Mouse (Mus musculus): Measurements from ENCODE around the gene 1190005I06Rik. TPM values are rescaled to one million over a fixed set of nuclear protein-coding genes. Genes with fewer than 3 reads are reported as not detected.

Gene 1190005I06Rik
- polyA plus RNA-seq, 1 experiment from 2014 or later = 1.3 TPM

- no peak overlapping the region for H3K4me2 ChIP-seq
- 63% methylated on average over 13 of the region's 13 CpGs for WGBS (ENCODE audit: insufficient replicate concordance)
- no peaks in the 10 kb centered on the region for H3K27me3 ChIP-seq (replicated peaks)
- H3K9ac ChIP-seq = no peak overlapping the region
- H3K36me3 ChIP-seq = peaks cover 100% of the 10 kb centered on the region
- no peak overlapping the region for H3K4me3 ChIP-seq
- H3K4me1 ChIP-seq = peaks cover 32% of the 10 kb centered on the region
- no peaks in the 10 kb centered on the region for H3K9me3 ChIP-seq (replicated peaks)
- 0 out of 2 replicates have a peak, but pooled peaks have one; percentile 8 for ATAC-seq
- peak overlapping the region; percentile 27 for H3K27ac ChIP-seq
Observed at GRCm38 (mm10) chr8:120569939-120570715, 77.3 kb downstream of the 1190005I06Rik start.

DNA sequence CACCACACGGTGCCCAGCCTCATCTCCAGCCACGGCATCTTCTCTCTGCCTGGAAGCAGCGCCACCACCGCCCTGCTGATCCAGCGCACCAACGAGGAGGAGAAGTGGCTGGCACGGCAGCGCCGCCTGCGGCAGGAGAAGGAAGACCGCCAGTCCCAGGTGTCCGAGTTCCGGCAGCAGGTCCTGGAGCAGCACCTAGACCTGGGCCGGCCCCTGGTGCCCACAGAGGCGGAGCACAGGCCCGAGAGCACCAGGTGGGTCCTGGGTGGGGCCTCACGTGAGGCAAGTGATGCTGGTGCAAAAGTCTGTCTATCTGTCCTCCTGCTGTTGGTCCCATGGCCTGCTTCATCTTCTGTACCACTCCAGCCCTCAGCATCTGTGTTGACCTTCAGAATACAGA is 78.3 kb downstream of the 1190005I06Rik start:
- Histone ChIP-seq H3K4me2 (no peak overlapping the region), H3K4me3 (no peak overlapping the region), H3K9me3 (replicated peaks) (no peaks in the 10 kb centered on the region), H3K27ac (0 out of 2 replicates have a peak overlapping the region, but pooled peaks have one; percentile 27), H3K27me3 (replicated peaks) (no peaks in the 10 kb centered on the region), H3K4me1 (peaks cover 39% of the 10 kb centered on the region), H3K36me3 (peaks cover 99% of the 10 kb centered on the region), H3K9ac (no peak overlapping the region)
- no peak for ATAC-seq
- 95% methylated on average over 17 of the region's 17 CpGs for WGBS (ENCODE audit: insufficient replicate concordance)

- no peak for ATAC-seq
- peaks cover 47% of the 10 kb centered on the region for H3K4me1 ChIP-seq
- H3K4me3 ChIP-seq = no peak overlapping the region
- H3K4me2 ChIP-seq = no peak overlapping the region
- no peaks in the 10 kb centered on the region for H3K9me3 ChIP-seq (replicated peaks)
- H3K27me3 ChIP-seq (replicated peaks) = no peaks in the 10 kb centered on the region
- H3K36me3 ChIP-seq = peaks cover 99% of the 10 kb centered on the region
- WGBS (ENCODE audit: insufficient replicate concordance) = 94% methylated on average over 37 of the region's 37 CpGs
- H3K27ac ChIP-seq = no peak overlapping the region
- H3K9ac ChIP-seq = no peak overlapping the region
Observed at GRCm38 (mm10) chr8:120568164-120568798, 79.2 kb downstream of the 1190005I06Rik start.

DNA sequence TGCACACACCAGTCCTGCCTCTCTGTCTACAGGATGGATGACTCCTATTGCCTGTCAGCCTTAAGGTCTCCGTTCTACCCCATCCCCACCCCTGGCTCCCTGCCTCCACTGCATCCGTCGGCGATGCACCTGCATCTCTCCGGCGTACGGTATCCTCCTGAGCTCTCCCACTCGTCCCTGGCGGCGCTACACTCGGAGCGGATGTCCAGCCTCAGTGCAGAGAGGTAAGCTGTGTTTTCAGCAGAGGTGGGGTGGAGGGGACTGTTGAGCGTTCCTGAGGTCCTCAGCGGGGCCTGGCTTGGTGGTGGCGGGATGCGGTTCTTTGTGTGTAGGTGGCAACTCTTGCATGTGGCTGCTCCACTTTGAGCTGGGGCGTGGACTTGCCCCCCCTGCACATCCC is 79.7 kb downstream of the 1190005I06Rik start:
- H3K9ac ChIP-seq = no peak overlapping the region
- WGBS (ENCODE audit: insufficient replicate concordance) = 92% methylated on average over 17 of the region's 17 CpGs
- no peaks in the 10 kb centered on the region for H3K27me3 ChIP-seq (replicated peaks)
- H3K4me3 ChIP-seq = no peak overlapping the region
- ATAC-seq = no peak
- H3K4me1 ChIP-seq = peaks cover 52% of the 10 kb centered on the region
- no peak overlapping the region for H3K4me2 ChIP-seq
- H3K9me3 ChIP-seq (replicated peaks) = no peaks in the 10 kb centered on the region
- no peak overlapping the region for H3K27ac ChIP-seq
- H3K36me3 ChIP-seq = peaks cover 99% of the 10 kb centered on the region

DNA sequence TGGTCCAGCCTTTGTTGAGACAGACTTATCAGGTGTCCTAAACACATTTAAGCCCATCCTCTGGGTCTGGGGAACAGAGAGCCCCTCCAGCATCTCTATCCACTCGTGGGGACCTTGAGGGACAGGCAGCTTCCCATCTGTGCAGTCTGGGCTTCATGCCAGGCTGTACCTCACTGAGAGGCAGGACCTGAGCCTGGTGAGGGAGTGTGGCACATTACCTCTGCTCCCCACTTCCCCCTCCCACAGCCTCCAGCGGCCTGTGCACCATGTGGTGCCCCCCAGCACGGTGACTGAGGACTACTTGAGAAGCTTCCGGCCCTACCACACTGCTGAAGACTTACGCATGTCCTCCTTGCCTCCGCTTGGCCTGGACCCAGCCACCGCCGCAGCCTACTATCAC is 80.8 kb downstream of the 1190005I06Rik start:
- H3K36me3 ChIP-seq = peaks cover 99% of the 10 kb centered on the region
- 87% methylated on average over 8 of the region's 8 CpGs for WGBS (ENCODE audit: insufficient replicate concordance)

DNA sequence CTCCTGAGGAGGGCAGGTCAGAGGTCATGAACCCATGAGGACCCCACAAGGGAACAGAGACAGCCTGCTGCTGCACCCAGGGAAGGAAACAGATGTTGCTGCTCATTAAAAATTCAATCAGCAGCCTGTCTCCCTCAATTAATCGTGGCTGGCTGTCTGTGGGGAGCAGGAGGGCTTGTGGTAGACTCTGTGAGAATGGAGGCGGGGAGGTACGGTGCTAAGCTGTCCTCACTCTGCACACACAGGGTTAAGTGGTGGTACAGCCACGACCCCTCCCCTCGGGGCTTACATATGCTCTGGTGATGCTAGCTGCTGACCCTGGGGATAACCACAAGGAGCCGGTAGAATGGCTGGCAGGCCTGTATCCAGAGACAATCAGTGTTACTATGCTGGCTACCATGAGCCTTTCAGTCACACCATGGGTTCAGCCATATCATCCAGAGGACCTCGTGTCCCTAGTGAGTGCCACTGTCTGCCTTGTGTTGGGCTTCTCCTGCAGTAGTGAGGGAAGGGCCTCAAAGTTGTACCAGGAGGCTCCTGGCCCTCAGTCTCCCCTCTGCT is 82.2 kb downstream of the 1190005I06Rik start:
- Histone ChIP-seq H3K27ac (peak overlapping the region; percentile 29; the same call in 1 of the 2 replicates), H3K4me3 (no peak overlapping the region), H3K27me3 (replicated peaks) (no peaks in the 10 kb centered on the region), H3K9ac (no peak overlapping the region), H3K36me3 (peaks cover 99% of the 10 kb centered on the region), H3K9me3 (replicated peaks) (no peaks in the 10 kb centered on the region), H3K4me2 (no peak overlapping the region), H3K4me1 (peaks cover 71% of the 10 kb centered on the region)
- ATAC-seq = no peak
- 73% methylated on average over 7 of the region's 7 CpGs for WGBS (ENCODE audit: insufficient replicate concordance)

More for the DNA sequence above, 80.8 kb downstream of the 1190005I06Rik start:
- no peak overlapping the region for H3K9ac ChIP-seq
- H3K4me2 ChIP-seq = no peak overlapping the region
- no peak overlapping the region for H3K4me3 ChIP-seq
- H3K27ac ChIP-seq = no peak overlapping the region
- no peaks in the 10 kb centered on the region for H3K9me3 ChIP-seq (replicated peaks)
- peaks cover 63% of the 10 kb centered on the region for H3K4me1 ChIP-seq
- no peaks in the 10 kb centered on the region for H3K27me3 ChIP-seq (replicated peaks)
- ATAC-seq = no peak

DNA sequence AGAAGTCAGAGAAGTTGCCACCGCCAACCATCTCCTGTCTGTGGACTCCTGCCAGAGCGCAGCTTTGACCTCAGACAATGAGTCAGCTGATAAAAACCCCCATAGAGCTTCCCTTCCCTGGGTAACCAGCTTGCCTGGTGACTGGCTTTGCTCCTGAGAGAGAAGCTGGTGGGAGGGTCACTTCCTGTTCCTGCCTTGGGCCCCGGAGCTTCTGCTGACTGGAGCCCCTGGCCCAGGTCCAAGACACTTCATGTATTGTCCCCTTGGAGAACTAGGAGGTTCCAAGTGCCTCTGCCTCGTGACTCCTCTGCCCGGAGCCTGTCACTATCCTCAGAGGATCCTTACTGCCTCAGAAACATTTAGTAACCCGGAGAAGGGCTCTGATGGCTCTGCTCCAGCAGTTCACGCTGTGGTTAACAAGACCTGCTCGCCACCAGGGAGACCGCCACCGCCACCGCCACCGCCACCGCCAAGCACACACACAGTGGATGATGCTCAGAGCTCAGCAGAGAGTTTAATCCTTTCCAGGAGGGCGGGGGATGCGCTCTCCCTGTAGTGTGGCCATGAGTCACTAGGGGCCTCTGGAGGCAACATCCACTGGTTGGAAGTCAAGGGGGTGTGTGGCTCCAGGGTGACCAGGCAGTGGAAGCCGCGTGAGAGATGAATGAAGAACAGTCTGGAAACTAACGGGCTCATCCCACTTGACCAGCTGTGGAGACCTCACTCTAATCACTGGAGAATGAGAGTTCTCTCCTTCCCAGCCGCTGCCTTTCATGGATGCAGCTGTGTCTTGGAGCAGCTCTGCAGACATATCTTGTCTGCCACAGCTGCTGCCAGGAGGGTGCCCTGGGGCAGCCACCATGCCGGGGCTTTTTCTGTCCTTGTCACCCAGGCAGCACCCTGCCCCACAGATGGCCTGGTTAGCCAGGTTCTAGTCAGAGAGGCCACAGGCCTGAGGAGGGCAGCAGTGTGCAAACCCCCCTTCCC is 83.3 kb downstream of the 1190005I06Rik start:
- H3K27ac ChIP-seq = peak overlapping the region; percentile 68
- no peaks in the 10 kb centered on the region for H3K9me3 ChIP-seq (replicated peaks)
- peaks cover 71% of the 10 kb centered on the region for H3K4me1 ChIP-seq
- H3K4me2 ChIP-seq = no peak overlapping the region
- no peaks in the 10 kb centered on the region for H3K27me3 ChIP-seq (replicated peaks)
- no peak overlapping the region for H3K4me3 ChIP-seq
- peaks cover 99% of the 10 kb centered on the region for H3K36me3 ChIP-seq
- H3K9ac ChIP-seq = no peak overlapping the region
- peak; percentile 21 for ATAC-seq
- 63% methylated on average over 20 of the region's 20 CpGs for WGBS (ENCODE audit: insufficient replicate concordance)

- whole genome bisulfite sequencing (ENCODE audit: insufficient replicate concordance) = 41% methylated on average over 8 of the region's 8 CpGs
- ATAC-seq = no peak
- H3K4me3 ChIP-seq = no peak overlapping the region
- no peaks in the 10 kb centered on the region for H3K9me3 ChIP-seq (replicated peaks)
- H3K27ac ChIP-seq = peak overlapping the region; percentile 68
- no peak overlapping the region for H3K4me2 ChIP-seq
- H3K4me1 ChIP-seq = peaks cover 74% of the 10 kb centered on the region
- H3K9ac ChIP-seq = peak overlapping the region; percentile 22; the same call in 1 of the 2 replicates
- H3K36me3 ChIP-seq = peaks cover 99% of the 10 kb centered on the region
- H3K27me3 ChIP-seq (replicated peaks) = no peaks in the 10 kb centered on the region
Observed at GRCm38 (mm10) chr8:120563348-120563724, 84.1 kb downstream of the 1190005I06Rik start.

- ATAC-seq = no peak
- Histone ChIP-seq H3K4me1 (peaks cover 79% of the 10 kb centered on the region), H3K4me3 (no peak overlapping the region), H3K27ac (peak overlapping the region; percentile 68), H3K36me3 (peaks cover 99% of the 10 kb centered on the region), H3K9me3 (replicated peaks) (no peaks in the 10 kb centered on the region), H3K9ac (peak overlapping the region; percentile 22; the same call in 1 of the 2 replicates), H3K4me2 (no peak overlapping the region), H3K27me3 (replicated peaks) (no peaks in the 10 kb centered on the region)
- WGBS (ENCODE audit: insufficient replicate concordance) = 80% methylated on average over 18 of the region's 18 CpGs
Observed at GRCm38 (mm10) chr8:120562680-120563347, 84.6 kb downstream of the 1190005I06Rik start.

DNA sequence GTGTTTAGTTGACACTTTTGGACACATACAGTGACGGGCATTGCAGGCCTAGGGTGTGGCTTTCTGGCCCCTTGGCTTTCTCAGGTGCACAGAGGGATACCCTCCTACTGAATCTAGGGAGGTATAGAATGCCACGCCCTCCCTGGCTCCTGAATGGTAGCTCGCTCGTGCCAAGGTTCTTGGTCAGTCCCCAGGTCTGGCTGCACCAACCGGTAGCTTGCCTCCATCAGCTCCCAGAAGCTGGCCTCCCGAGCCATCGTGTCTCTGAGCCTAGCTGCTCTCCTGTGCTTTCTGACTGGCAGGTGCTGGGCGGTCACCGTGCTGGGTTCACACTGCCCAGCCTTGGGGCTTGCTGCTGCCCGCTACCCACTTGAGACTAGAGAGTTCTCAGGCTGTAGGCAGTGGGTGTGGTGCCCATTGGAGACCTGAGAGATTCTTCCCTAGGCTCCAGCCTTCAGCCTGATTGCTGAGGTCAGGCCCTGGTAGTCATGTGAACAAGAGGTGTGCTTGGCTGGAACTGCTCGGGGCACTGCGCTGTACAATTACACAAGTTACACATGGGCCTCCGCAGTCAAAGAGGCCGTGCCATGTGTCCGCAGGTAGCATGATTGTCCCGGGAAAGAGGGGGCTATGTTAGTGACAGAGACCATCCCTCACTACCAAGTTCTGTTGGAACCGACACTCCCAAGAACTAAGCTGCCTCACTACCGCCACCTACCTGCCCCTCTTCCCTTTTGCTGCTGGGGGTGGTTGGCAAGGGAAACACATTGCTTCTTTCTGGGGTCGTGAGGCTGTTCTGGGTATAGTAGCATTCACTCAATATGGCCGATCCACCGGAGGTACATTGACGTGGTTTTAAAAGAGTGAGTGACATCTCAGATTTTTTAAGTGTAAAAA is 85.6 kb downstream of the 1190005I06Rik start:
- no peak for ATAC-seq
- no peak overlapping the region for H3K9ac ChIP-seq
- H3K27ac ChIP-seq = 0 out of 2 replicates have a peak overlapping the region, but pooled peaks have one; percentile 18
- H3K4me2 ChIP-seq = no peak overlapping the region
- peaks cover 99% of the 10 kb centered on the region for H3K36me3 ChIP-seq
- H3K4me3 ChIP-seq = no peak overlapping the region
- H3K27me3 ChIP-seq (replicated peaks) = no peaks in the 10 kb centered on the region
- H3K9me3 ChIP-seq (replicated peaks) = no peaks in the 10 kb centered on the region
- peaks cover 89% of the 10 kb centered on the region for H3K4me1 ChIP-seq
- 78% methylated on average over 22 of the region's 22 CpGs for WGBS (ENCODE audit: insufficient replicate concordance)
